9 mouse cellular contexts compared by ENCODE assay signal in genomic region chr11:5154961-5155805, GRCm38 (mm10). TPM values are rescaled to one million over a fixed set of nuclear protein-coding genes. Genes with fewer than 3 reads are reported as not detected.
DNase-seq lines count a peak whose midpoint lies in the region; ATAC-seq and TF ChIP-seq lines count a peak whose summit lies in the region.
"Had no signal": no experiment of that assay in that cellular context is flagged by ENCODE, and none has a peak within 500 bp of the region (broad histone marks: within the 10 kb centered on the region; RNA-seq: fewer than 3 reads in every experiment).

No protein-coding gene starts in this region.

- H3K27me3 ChIP-seq in forebrain, embryonic 10.5 days (ENCODE audit: poor library complexity, severe bottlenecking): peaks cover 41% of the 10 kb centered on the region
- no peaks in the 10 kb centered on the region; the same call in 1 of the 2 replicates for H3K27me3 ChIP-seq in forebrain, embryonic 11.5 days (ENCODE audit: control insufficient read depth, insufficient read depth, low read length)
- H3K27me3 ChIP-seq in heart, postnatal 0 days (ENCODE audit: control insufficient read depth, insufficient read depth, low read length): peaks cover 12% of the 10 kb centered on the region; the same call in 1 of the 2 replicates

- H3K27ac ChIP-seq in forebrain, embryonic 10.5 days: peak overlapping the region; percentile 41; the same call in 1 of the 2 replicates
- H3K27ac ChIP-seq in forebrain, embryonic 11.5 days (ENCODE audit: low read depth, low read length): no peak overlapping the region
- H3K27ac ChIP-seq in heart, postnatal 0 days (ENCODE audit: low read depth): no peak overlapping the region
- H3K27ac ChIP-seq: heart, embryonic 15.5 days had no signal

- no peak overlapping the region; the same call in 1 of the 2 replicates for H3K9ac ChIP-seq in forebrain, embryonic 11.5 days (ENCODE audit: low read length)
- H3K9ac ChIP-seq in heart, postnatal 0 days (replicated peaks; ENCODE audit: low read depth, low read length): no peak overlapping the region
- H3K9ac ChIP-seq: heart, embryonic 15.5 days had no signal

- H3K4me2 ChIP-seq in forebrain, embryonic 11.5 days (ENCODE audit: low read depth, low read length, severe bottlenecking): no peak overlapping the region
- no peak overlapping the region for H3K4me2 ChIP-seq in heart, postnatal 0 days (ENCODE audit: low read depth, low read length)
- H3K4me2 ChIP-seq: heart, embryonic 15.5 days had no signal

- no peaks in the 10 kb centered on the region for H3K9me3 ChIP-seq in forebrain, embryonic 10.5 days
- no peaks in the 10 kb centered on the region for H3K9me3 ChIP-seq in forebrain, embryonic 11.5 days (ENCODE audit: control insufficient read depth, low read length)
- H3K9me3 ChIP-seq in heart, postnatal 0 days (replicated peaks; ENCODE audit: control insufficient read depth, low read length): no peaks in the 10 kb centered on the region
- H3K9me3 ChIP-seq: heart, embryonic 15.5 days had no signal

- no peak for ATAC-seq in forebrain, embryonic 11.5 days (replicated peaks; ENCODE audit: low FRiP score)
- peak; percentile 36; the same call in 1 of the 2 replicates for ATAC-seq in heart, postnatal 0 days (ENCODE audit: insufficient read depth, low read depth)
- ATAC-seq in megakaryocyte, adult 5-6 weeks (ENCODE audit: poor library complexity, severe bottlenecking): no peak

- no peak for TF ChIP-seq EP300 in heart, postnatal 0 days (IDR thresholded peaks at IDR 0.05; ENCODE audit: low read depth)

- no peak for DNase-seq in forebrain, embryonic 10.5 days (ENCODE audit: extremely low spot score, low spot score)
- DNase-seq in forebrain, embryonic 11.5 days (ENCODE audit: low spot score): no peak
- DNase-seq in brain, adult 2 months (ENCODE audit: low read depth, low spot score): peak; percentile 46
- no peak for DNase-seq in heart, postnatal 0 days (ENCODE audit: low spot score)
- peak; percentile 65 to 76 for DNase-seq in kidney, postnatal 36 days
- no peak for DNase-seq in layer of hippocampus, adult 11-12 months (ENCODE audit: low spot score)
- DNase-seq in urinary bladder, postnatal 25 days (ENCODE audit: low spot score): no peak

- no peak for TF ChIP-seq CTCF in heart, postnatal 0 days (IDR thresholded peaks at IDR 0.05; ENCODE audit: low read depth)

- 52% methylated on average over 10 of the region's 10 CpGs for WGBS in forebrain, embryonic 10.5 days
- WGBS in forebrain, embryonic 11.5 days: 55% methylated on average over 10 of the region's 10 CpGs
- 50% methylated on average over 10 of the region's 10 CpGs for WGBS in heart, postnatal 0 days

- H3K36me3 ChIP-seq in forebrain, embryonic 10.5 days (replicated peaks): no peaks in the 10 kb centered on the region
- H3K36me3 ChIP-seq in forebrain, embryonic 11.5 days (ENCODE audit: control insufficient read depth, insufficient read depth, low read length): no peaks in the 10 kb centered on the region
- no peaks in the 10 kb centered on the region for H3K36me3 ChIP-seq in heart, postnatal 0 days (replicated peaks; ENCODE audit: control insufficient read depth, insufficient read depth, low read length)
- H3K36me3 ChIP-seq: heart, embryonic 15.5 days had no signal

- H3K4me1 ChIP-seq in forebrain, embryonic 10.5 days: peaks cover 49% of the 10 kb centered on the region
- H3K4me1 ChIP-seq in forebrain, embryonic 11.5 days (replicated peaks; ENCODE audit: control insufficient read depth, insufficient read depth, low read length): peaks cover 13% of the 10 kb centered on the region
- no peaks in the 10 kb centered on the region for H3K4me1 ChIP-seq in heart, postnatal 0 days (ENCODE audit: control insufficient read depth, insufficient read depth)

- H3K4me3 ChIP-seq in forebrain, embryonic 10.5 days: no peak overlapping the region
- H3K4me3 ChIP-seq in forebrain, embryonic 11.5 days (ENCODE audit: low read depth, low read length): no peak overlapping the region
- no peak overlapping the region for H3K4me3 ChIP-seq in heart, postnatal 0 days (ENCODE audit: low read depth, low read length)
- H3K4me3 ChIP-seq: heart, embryonic 15.5 days had no signal

RNA-seq across cellular contexts. Expression of gene Emid1, which starts 3.1 kb away (rescaled TPM):
- 29.0 and 31.3 TPM in 2 replicates for polyA plus RNA-seq in forebrain, embryonic 10.5 days (2016; fragmentation: Nextera tagmentation; extraction: Ambion mirVana)
- 22.2 TPM in 2 replicates for polyA plus RNA-seq in forebrain, embryonic 11.5 days (2014; fragmentation: Nextera tagmentation; extraction: Ambion mirVana)
- total RNA-seq in heart, postnatal 0 days (2014; rRNA removed; ENCODE audit: low replicate concordance): 1.7 and 8.5 TPM in 2 replicates
- polyA plus RNA-seq in heart, postnatal 0 days (2015; fragmentation: Nextera tagmentation; extraction: Ambion mirVana): 4.4 and 5.8 TPM in 2 replicates
- total RNA-seq in megakaryocyte, adult 5-6 weeks (2015): 0.85 and 2.7 TPM in 2 replicates
- 1.6 and 1.7 TPM in 2 replicates for total RNA-seq in megakaryocyte, adult 5-6 weeks (2017)

RNA-seq across cellular contexts. Expression of gene Ewsr1, which starts 56.1 kb away (rescaled TPM):
- polyA plus RNA-seq in forebrain, embryonic 10.5 days (2016; fragmentation: Nextera tagmentation; extraction: Ambion mirVana): 896 and 966 TPM in 2 replicates
- polyA plus RNA-seq in forebrain, embryonic 11.5 days (2014; fragmentation: Nextera tagmentation; extraction: Ambion mirVana): 509 and 539 TPM in 2 replicates
- 213 and 286 TPM in 2 replicates for total RNA-seq in heart, postnatal 0 days (2014; rRNA removed; ENCODE audit: low replicate concordance)
- polyA plus RNA-seq in heart, postnatal 0 days (2015; fragmentation: Nextera tagmentation; extraction: Ambion mirVana): 204 and 238 TPM in 2 replicates
- 129 and 153 TPM in 2 replicates for total RNA-seq in megakaryocyte, adult 5-6 weeks (2015)
- total RNA-seq in megakaryocyte, adult 5-6 weeks (2017): 326 and 348 TPM in 2 replicates

RNA-seq across cellular contexts. Expression of gene Rhbdd3, which starts 56.5 kb away (rescaled TPM):
- polyA plus RNA-seq in forebrain, embryonic 10.5 days (2016; fragmentation: Nextera tagmentation; extraction: Ambion mirVana): 29.7 and 31.6 TPM in 2 replicates
- polyA plus RNA-seq in forebrain, embryonic 11.5 days (2014; fragmentation: Nextera tagmentation; extraction: Ambion mirVana): 26.5 and 34.4 TPM in 2 replicates
- 17.9 and 50.4 TPM in 2 replicates for total RNA-seq in heart, postnatal 0 days (2014; rRNA removed; ENCODE audit: low replicate concordance)
- polyA plus RNA-seq in heart, postnatal 0 days (2015; fragmentation: Nextera tagmentation; extraction: Ambion mirVana): 28.5 and 28.8 TPM in 2 replicates
- 2.6 and 6.0 TPM in 2 replicates for total RNA-seq in megakaryocyte, adult 5-6 weeks (2015)
- 11.5 and 14.5 TPM in 2 replicates for total RNA-seq in megakaryocyte, adult 5-6 weeks (2017)

Comparison
In these comparisons a context has a peak if more than half of its experiments do, and no peak if none do; other contexts are left out.
1. DNase-seq: peak in brain, adult 2 months (single experiment) and kidney, postnatal 36 days (2 of 2); none in forebrain, embryonic 10.5 days (single experiment), forebrain, embryonic 11.5 days (single experiment), heart, postnatal 0 days (single experiment), layer of hippocampus, adult 11-12 months (single experiment) and urinary bladder, postnatal 25 days (single experiment).